Mouse (Mus musculus) frontal cortex, adult 2 months (tissue): ENCODE measurements around the gene Mcl1. TPM values are rescaled to one million over a fixed set of nuclear protein-coding genes. Genes with fewer than 3 reads are reported as not detected.
"Not testable (repeated sequence)": the region's sequence is repeated elsewhere in the genome, so short reads cannot be mapped to it uniquely, and the experiment has no call there.

Experiments used
- DNase-seq, 2 experiments: peaks; one replicate each; pipeline ENCODE4 v3.0.0; 2022; ENCODE audit warnings: low spot score in 1 of 2; ENCODE audit errors: extremely low spot score in 1 of 2
- polyA plus RNA-seq: library from polyadenylated mRNA; depleted of rRNA; stranded (reverse); fragments of >200 nt; gene quantifications from 2 replicates; pipeline ENCODE4 v1.2.3, GENCODE M21; 2012

Gene Mcl1
- polyA plus RNA-seq, 1 experiment: 43.3 TPM

- no peak for DNase-seq
These were observed 24.3 kb downstream of the Mcl1 start for GRCm38 (mm10) chr3:95682878-95683277.

- DNase-seq: no peak
These were observed 26.3 kb downstream of the Mcl1 start for GRCm38 (mm10) chr3:95684846-95685245.

GRCm38 (mm10) chr3:95685301-95685700 is 26.7 kb downstream of the Mcl1 start:
- DNase-seq: no peak

- DNase-seq: no peak
These were observed 27.1 kb downstream of the Mcl1 start for GRCm38 (mm10) chr3:95685701-95686100.

GRCm38 (mm10) chr3:95686492-95687167 is 28.0 kb downstream of the Mcl1 start:
- no peak for DNase-seq

GRCm38 (mm10) chr3:95687168-95687523 is 28.6 kb downstream of the Mcl1 start:
- DNase-seq: no peak

- peak in 1 of 2 experiments; percentile 55 for DNase-seq
These were observed 29.2 kb downstream of the Mcl1 start, which contains the start of gene Adamtsl4 for GRCm38 (mm10) chr3:95687524-95688421. Adamtsl4 (minus strand) TSS chr3:95687917.

- no peak for DNase-seq
These were observed 30.8 kb downstream of the Mcl1 start for GRCm38 (mm10) chr3:95689171-95689915.

- no peak for DNase-seq
These were observed 31.4 kb downstream of the Mcl1 start for GRCm38 (mm10) chr3:95689940-95690339.

- not testable (repeated sequence) for DNase-seq
These were observed 32.0 kb downstream of the Mcl1 start for GRCm38 (mm10) chr3:95690552-95690951.

GRCm38 (mm10) chr3:95692677-95693076 is 34.1 kb downstream of the Mcl1 start:
- DNase-seq: no peak

GRCm38 (mm10) chr3:95693821-95694807 is 35.5 kb downstream of the Mcl1 start:
- DNase-seq: no peak

GRCm38 (mm10) chr3:95694808-95695703 is 36.5 kb downstream of the Mcl1 start:
- DNase-seq: no peak

- DNase-seq: no peak
These were observed 37.2 kb downstream of the Mcl1 start for GRCm38 (mm10) chr3:95695796-95696195.

- no peak for DNase-seq
These were observed 37.8 kb downstream of the Mcl1 start for GRCm38 (mm10) chr3:95696360-95696759.

GRCm38 (mm10) chr3:95698286-95698685 is 39.7 kb downstream of the Mcl1 start:
- DNase-seq: no peak

GRCm38 (mm10) chr3:95700233-95700681 is 41.7 kb downstream of the Mcl1 start:
- DNase-seq: no peak

- no peak for DNase-seq
These were observed 42.5 kb downstream of the Mcl1 start for GRCm38 (mm10) chr3:95701085-95701484.
